Mouse (Mus musculus) CD4-positive helper T cell, adult 2 months (primary cell): ENCODE results near the gene Parg.
"Not testable (repeated sequence)": the region's sequence is repeated elsewhere in the genome, so short reads cannot be mapped to it uniquely, and the experiment has no call there.

Source experiments
- DNase-seq: peaks from one replicate; pipeline ENCODE4 v3.0.0-alpha.2; 2012; ENCODE audit warnings: low read depth, missing footprints, low spot score

Gene Parg

GRCm38 (mm10) chr14:32201791-32202451, at the start of gene Parg, which contains the start of gene Timm23:
TSS of gene Parg (plus strand) at chr14:32201949.
TSS of gene Timm23 (minus strand) at chr14:32201898.
- peak; percentile 88 for DNase-seq

GRCm38 (mm10) chr14:32152243-32152965, 49.3 kb upstream of the Parg start:
- DNase-seq, result no peak

GRCm38 (mm10) chr14:32153156-32153555, 48.6 kb upstream of the Parg start:
- no peak for DNase-seq

- no peak for DNase-seq
Observed at GRCm38 (mm10) chr14:32154758-32155157, 47.0 kb upstream of the Parg start.

- DNase-seq, result no peak
Observed at GRCm38 (mm10) chr14:32159150-32159670, 42.5 kb upstream of the Parg start.

- peak; percentile 97 for DNase-seq
Observed at GRCm38 (mm10) chr14:32159690-32160246, 42.0 kb upstream of the Parg start, which contains the start of gene Ncoa4. TSS of gene Ncoa4 (plus strand) at chr14:32159865.

GRCm38 (mm10) chr14:32160563-32160962, 41.2 kb upstream of the Parg start:
- no peak for DNase-seq

GRCm38 (mm10) chr14:32161090-32161885, 40.5 kb upstream of the Parg start:
- DNase-seq, result no peak

GRCm38 (mm10) chr14:32162231-32162630, 39.5 kb upstream of the Parg start:
- DNase-seq, result no peak

GRCm38 (mm10) chr14:32163203-32163888, 38.4 kb upstream of the Parg start:
- DNase-seq, result no peak

GRCm38 (mm10) chr14:32164173-32165051, 37.3 kb upstream of the Parg start:
- no peak for DNase-seq

GRCm38 (mm10) chr14:32165278-32166061, 36.3 kb upstream of the Parg start:
- peak; percentile 90 for DNase-seq

- no peak for DNase-seq
Observed at GRCm38 (mm10) chr14:32166062-32166441, 35.7 kb upstream of the Parg start.

- DNase-seq, result no peak
Observed at GRCm38 (mm10) chr14:32166840-32167239, 34.9 kb upstream of the Parg start.

GRCm38 (mm10) chr14:32167326-32167725, 34.4 kb upstream of the Parg start:
- no peak for DNase-seq

GRCm38 (mm10) chr14:32168653-32169231, 33.0 kb upstream of the Parg start:
- no peak for DNase-seq

GRCm38 (mm10) chr14:32170137-32170536, 31.6 kb upstream of the Parg start:
- no peak for DNase-seq

- DNase-seq, result no peak
Observed at GRCm38 (mm10) chr14:32175310-32175709, 26.4 kb upstream of the Parg start.

- DNase-seq, result not testable (repeated sequence)
Observed at GRCm38 (mm10) chr14:32176590-32176989, 25.2 kb upstream of the Parg start.
